Mouse (Mus musculus) embryonic stem cell, embryonic (primary cell): Measurements from ENCODE around the gene Capzb.

Source experiments
- CTCF ChIA-PET, 4 experiments: fragments of 300-600 bp in 2 of 4; fragments of 350-600 bp in 2 of 4; sonication (Branson Sonifier 250); formaldehyde crosslinking; loops; one replicate each; lab custom pipeline; 2022; ENCODE audit warnings: inconsistent platforms in 2 of 4; lab: Charles Lee
- POLR2A ChIA-PET, 4 experiments: fragments of 300-600 bp in 2 of 4; fragments of 350-600 bp in 2 of 4; sonication (Branson Sonifier 250); formaldehyde crosslinking; loops; one replicate each; lab custom pipeline; 2022; ENCODE audit warnings: antibody characterized with exemption in 4 of 4, inconsistent platforms in 1 of 4; lab: Charles Lee

The Capzb gene

GRCm38 (mm10) chr4:139307916-139308315 is 115.2 kb downstream of the Capzb start:
- CTCF ChIA-PET = interaction anchor here in 3 of 4 experiments (0.6 to 3.8 kb wide), 5 partner anchors 19 to 360 kb away, joined by 3 to 15 read pairs (median 3); no protein-coding TSS in a partner anchor
- POLR2A ChIA-PET = interaction anchor here in 2 of 4 experiments (0.8 to 1.7 kb wide), 5 partner anchors 11 to 49 kb away, joined by 3 to 4 read pairs (median 3); no protein-coding TSS in a partner anchor

GRCm38 (mm10) chr4:139309651-139310050 is 117.0 kb downstream of the Capzb start:
- CTCF ChIA-PET = interaction anchor here (0.6 to 3.5 kb wide), 23 partner anchors 8 to 762 kb away, joined by 3 to 37 read pairs (median 6); no protein-coding TSS in a partner anchor
- POLR2A ChIA-PET = interaction anchor here (0.6 to 3.9 kb wide), 38 partner anchors 8 to 622 kb away, joined by 3 to 39 read pairs (median 6); partner anchors contain the start of gene Minos1 (in 2 of the 4)

- CTCF ChIA-PET = interaction anchor here (0.5 to 3.5 kb wide), 41 partner anchors 8 to 763 kb away, joined by 3 to 37 read pairs (median 4); partner anchors contain the start of genes Aldh4a1 (in 1 of the 4), Gm21969 (in 1 of the 4) and Htr6 (in 1 of the 4)
These were observed 117.6 kb downstream of the Capzb start, which contains the start of the genes Pqlc2 and Akr7a5 for GRCm38 (mm10) chr4:139310171-139310898. Gene Pqlc2 (minus strand): TSS chr4:139310708. Gene Akr7a5 (plus strand): TSS chr4:139310744.

GRCm38 (mm10) chr4:139310899-139311701 is 118.4 kb downstream of the Capzb start:
- ChIA-PET POLR2A (interaction anchor here (0.5 to 3.9 kb wide), 78 partner anchors 8 to 811 kb away, joined by 3 to 39 read pairs (median 4); partner anchors contain the start of genes Minos1 (in 3 of the 4), Aldh4a1 (in 2 of the 4), Capzb (in 1 of the 4) and Htr6 (in 1 of the 4)), CTCF (interaction anchor here (0.5 to 3.5 kb wide), 45 partner anchors 9 to 589 kb away, joined by 3 to 37 read pairs (median 4); partner anchors contain the start of genes Aldh4a1 (in 1 of the 4), Gm21969 (in 1 of the 4) and Htr6 (in 1 of the 4))

More at GRCm38 (mm10) chr4:139310171-139310898, 117.6 kb downstream of the Capzb start, which contains the start of the genes Pqlc2 and Akr7a5:
- POLR2A ChIA-PET = interaction anchor here (0.6 to 3.9 kb wide), 77 partner anchors 9 to 811 kb away, joined by 3 to 39 read pairs (median 4); partner anchors contain the start of genes Minos1 (in 3 of the 4), Aldh4a1 (in 2 of the 4), Capzb (in 1 of the 4) and Htr6 (in 1 of the 4)

- ChIA-PET POLR2A (interaction anchor here (0.6 to 3.9 kb wide), 35 partner anchors 10 to 618 kb away, joined by 3 to 39 read pairs (median 6); partner anchors contain the start of genes Minos1 (in 2 of the 4) and Capzb (in 1 of the 4)), CTCF (interaction anchor here (0.5 to 3.5 kb wide), 31 partner anchors 10 to 732 kb away, joined by 3 to 37 read pairs (median 5); partner anchors contain the start of genes Gm21969 (in 1 of the 4) and Htr6 (in 1 of the 4))
These were observed 119.0 kb downstream of the Capzb start for GRCm38 (mm10) chr4:139311707-139312106.

- CTCF ChIA-PET = interaction anchor here in 3 of 4 experiments (0.7 to 3.5 kb wide), 4 partner anchors 18 to 731 kb away, joined by 3 to 20 read pairs (median 5); no protein-coding TSS in a partner anchor
- POLR2A ChIA-PET = interaction anchor here in 2 of 4 experiments (2.9 to 3.7 kb wide), 3 partner anchors 10 to 18 kb away, joined by 14 to 30 read pairs (median 21); no protein-coding TSS in a partner anchor
These were observed 119.9 kb downstream of the Capzb start for GRCm38 (mm10) chr4:139312632-139313031.

- POLR2A ChIA-PET = interaction anchor here in 1 of 4 experiments (0.9 kb wide), 1 partner anchor 12 kb away, joined by 3 read pairs; no protein-coding TSS in a partner anchor
- CTCF ChIA-PET = interaction anchor here in 1 of 4 experiments (0.6 to 0.7 kb wide), 2 partner anchors 14 to 347 kb away, joined by 3 to 4 read pairs; no protein-coding TSS in a partner anchor
These were observed 125.8 kb downstream of the Capzb start for GRCm38 (mm10) chr4:139318449-139318848.

GRCm38 (mm10) chr4:139319740-139320139 is 127.0 kb downstream of the Capzb start:
- POLR2A ChIA-PET = interaction anchor here in 2 of 4 experiments (1.2 to 1.3 kb wide), 3 partner anchors 9 to 14 kb away, joined by 3 to 5 read pairs (median 4); partner anchors contain the start of genes Akr7a5 (in 1 of the 2) and Pqlc2 (in 1 of the 2)
- CTCF ChIA-PET = interaction anchor here in 3 of 4 experiments (0.7 to 1.5 kb wide), 3 partner anchors 11 to 17 kb away, joined by 3 to 7 read pairs (median 3); no protein-coding TSS in a partner anchor

GRCm38 (mm10) chr4:139330605-139331004 is 137.9 kb downstream of the Capzb start:
- CTCF ChIA-PET = interaction anchor here (0.5 to 2.2 kb wide), 69 partner anchors 8 to 1141 kb away, joined by 3 to 28 read pairs (median 4); partner anchors contain the start of genes Akr7a5 (in 2 of the 4), Pqlc2 (in 2 of the 4), Gm21969 (in 1 of the 4) and Minos1 (in 1 of the 4)
- POLR2A ChIA-PET = interaction anchor here (0.6 to 1.7 kb wide), 25 partner anchors 8 to 579 kb away, joined by 3 to 24 read pairs (median 4); partner anchors contain the start of genes Akr7a5 (in 3 of the 4), Pqlc2 (in 3 of the 4), Aldh4a1 (in 1 of the 4) and Emc1 (in 1 of the 4)

GRCm38 (mm10) chr4:139334631-139335295 is 142.1 kb downstream of the Capzb start:
- CTCF ChIA-PET = interaction anchor here in 2 of 4 experiments (0.6 kb wide), 2 partner anchors 45 to 138 kb away, joined by 3 read pairs; no protein-coding TSS in a partner anchor
- POLR2A ChIA-PET = interaction anchor here in 3 of 4 experiments (1.0 to 2.7 kb wide), 5 partner anchors 11 to 24 kb away, joined by 3 to 13 read pairs (median 3); partner anchors contain the start of genes Akr7a5 (in 1 of the 3) and Pqlc2 (in 1 of the 3)

- ChIA-PET POLR2A (interaction anchor here in 3 of 4 experiments (1.2 to 2.7 kb wide), 5 partner anchors 10 to 25 kb away, joined by 3 to 14 read pairs (median 9); partner anchors contain the start of genes Akr7a5 (in 2 of the 3) and Pqlc2 (in 2 of the 3)), CTCF (interaction anchor here in 2 of 4 experiments (1.1 to 2.0 kb wide), 2 partner anchors 14 to 25 kb away, joined by 3 to 21 read pairs; partner anchors contain the start of genes Akr7a5 (in 1 of the 2) and Pqlc2 (in 1 of the 2))
These were observed 142.8 kb downstream of the Capzb start for GRCm38 (mm10) chr4:139335507-139335906.

- ChIA-PET POLR2A (interaction anchor here in 3 of 4 experiments (0.7 to 2.7 kb wide), 11 partner anchors 8 to 1728 kb away, joined by 3 to 14 read pairs (median 3); partner anchors contain the start of genes Akr7a5 (in 2 of the 3), Pqlc2 (in 2 of the 3), Capzb (in 1 of the 3) and Emc1 (in 1 of the 3)), CTCF (interaction anchor here (0.5 to 2.2 kb wide), 81 partner anchors 8 to 1786 kb away, joined by 3 to 21 read pairs (median 4); partner anchors contain the start of genes Akr7a5 (in 4 of the 4), Pqlc2 (in 4 of the 4) and Gm21969 (in 1 of the 4))
These were observed 144.3 kb downstream of the Capzb start for GRCm38 (mm10) chr4:139336822-139337483.

GRCm38 (mm10) chr4:139338145-139338544 is 145.4 kb downstream of the Capzb start:
- ChIA-PET POLR2A (no interaction called here), CTCF (interaction anchor here in 3 of 4 experiments (1.0 to 2.9 kb wide), 7 partner anchors 8 to 49 kb away, joined by 3 to 20 read pairs (median 10); partner anchors contain the start of genes Akr7a5 (in 2 of the 3) and Pqlc2 (in 2 of the 3))

- ChIA-PET POLR2A (interaction anchor here in 1 of 4 experiments (1.0 to 1.2 kb wide), 3 partner anchors 10 to 55 kb away, joined by 3 to 4 read pairs (median 3); no protein-coding TSS in a partner anchor), CTCF (no interaction called here)
These were observed 148.1 kb downstream of the Capzb start for GRCm38 (mm10) chr4:139340835-139341234.
